Mouse (Mus musculus) c-Kit-positive CD71-positive TER-119-negative erythroid progenitor cells, embryonic 14.5 days (primary cell): ENCODE data around the gene Olfr1423.
"Not testable (repeated sequence)": the region's sequence is repeated elsewhere in the genome, so short reads cannot be mapped to it uniquely, and the experiment has no call there.

Experiments used
- DNase-seq: peaks from one replicate; pipeline ENCODE4 v3.0.0-alpha.2; 2013; ENCODE audit warnings: low read depth

Gene Olfr1423

GRCm38 (mm10) chr19:12041217-12041616 is at the start of gene Olfr1423:
Gene Olfr1423, minus strand, starts transcription at chr19:12041317.
- DNase-seq = no peak

DNA sequence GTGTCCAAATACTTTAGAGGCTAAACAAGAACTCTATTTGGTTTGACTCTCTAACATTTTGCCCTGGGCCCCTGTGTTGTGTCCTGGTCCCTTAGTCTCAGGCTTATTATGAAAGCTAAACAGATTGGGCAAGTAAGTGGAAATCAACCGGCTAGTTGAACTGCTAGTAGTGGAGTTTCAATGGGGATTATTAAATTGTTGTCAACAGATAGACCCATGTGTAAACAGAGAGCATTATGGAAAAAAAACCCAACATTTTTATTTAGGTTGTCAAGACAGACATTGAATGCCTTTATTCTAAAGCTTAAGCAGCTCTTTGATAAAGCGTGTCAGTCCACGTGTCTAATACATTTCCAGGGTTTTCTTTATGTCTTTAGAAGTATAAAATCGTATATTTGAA is 36.5 kb upstream of the Olfr1423 start, which contains the start of gene Olfr1425:
TSS of gene Olfr1425 (minus strand) at position 101 of the 400 bp plus-strand sequence.
- DNase-seq = not testable (repeated sequence)

DNA sequence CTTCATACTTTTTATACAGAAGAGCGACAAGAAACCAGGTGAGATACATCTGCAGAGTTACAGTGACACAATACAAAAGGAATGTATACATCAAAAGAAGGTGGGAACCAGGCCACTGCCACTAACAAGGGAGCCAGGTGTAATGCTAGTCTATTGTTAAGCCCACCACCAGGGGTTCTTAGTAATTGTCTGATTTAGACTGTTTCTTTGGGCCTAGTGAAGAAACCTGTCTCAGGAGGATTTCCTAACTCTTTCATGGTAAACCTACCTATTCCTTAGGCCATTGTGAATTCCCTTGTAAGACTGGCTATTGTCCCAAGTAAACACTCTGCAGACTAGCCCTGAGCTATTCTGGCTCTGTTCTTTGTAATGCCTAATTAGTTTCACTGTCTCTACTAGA is 28.4 kb upstream of the Olfr1423 start:
- not testable (repeated sequence) for DNase-seq

DNA sequence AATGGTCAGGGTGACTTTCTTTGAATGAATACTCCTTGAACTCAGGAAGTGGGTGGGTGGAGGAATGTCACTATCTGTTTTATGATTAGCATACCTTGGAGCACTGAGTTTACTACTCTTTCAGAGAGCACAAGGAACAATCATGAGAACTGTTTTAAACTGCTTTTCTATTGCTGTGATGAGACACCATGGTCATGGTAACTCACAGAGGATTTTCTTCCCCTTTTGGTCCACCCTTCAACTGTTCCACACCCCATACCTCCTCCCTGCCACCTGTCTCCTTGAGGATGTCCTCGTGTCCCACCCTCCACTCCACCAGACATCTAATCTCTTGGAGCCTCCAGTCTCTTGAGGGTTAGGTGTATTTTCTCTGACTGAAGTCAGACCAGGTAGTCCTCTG is 26.7 kb upstream of the Olfr1423 start:
- not testable (repeated sequence) for DNase-seq

DNA sequence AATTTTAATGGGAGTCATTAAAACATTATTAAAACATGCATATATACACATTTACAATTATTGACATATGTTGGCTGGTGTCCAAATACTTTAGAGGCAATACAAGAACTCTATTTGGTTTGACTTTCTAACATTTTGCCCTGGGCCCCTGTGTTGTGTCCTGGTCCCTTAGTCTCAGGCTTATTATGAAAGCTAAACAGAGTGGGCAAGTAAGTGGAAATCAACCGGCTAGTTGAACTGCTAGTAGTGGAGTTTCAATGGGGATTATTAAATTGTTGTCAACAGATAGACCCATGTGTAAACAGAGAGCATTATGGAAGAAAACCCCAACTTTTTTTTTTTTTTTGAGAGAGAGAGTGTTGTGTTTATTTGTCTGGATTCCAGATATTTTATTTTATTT is 21.5 kb upstream of the Olfr1423 start, which contains the start of gene Olfr1424:
TSS of gene Olfr1424 (minus strand) at position 101 of the 400 bp plus-strand sequence.
- not testable (repeated sequence) for DNase-seq

- no peak for DNase-seq
Measured at GRCm38 (mm10) chr19:12043163-12043562, 2.0 kb upstream of the Olfr1423 start.

DNA sequence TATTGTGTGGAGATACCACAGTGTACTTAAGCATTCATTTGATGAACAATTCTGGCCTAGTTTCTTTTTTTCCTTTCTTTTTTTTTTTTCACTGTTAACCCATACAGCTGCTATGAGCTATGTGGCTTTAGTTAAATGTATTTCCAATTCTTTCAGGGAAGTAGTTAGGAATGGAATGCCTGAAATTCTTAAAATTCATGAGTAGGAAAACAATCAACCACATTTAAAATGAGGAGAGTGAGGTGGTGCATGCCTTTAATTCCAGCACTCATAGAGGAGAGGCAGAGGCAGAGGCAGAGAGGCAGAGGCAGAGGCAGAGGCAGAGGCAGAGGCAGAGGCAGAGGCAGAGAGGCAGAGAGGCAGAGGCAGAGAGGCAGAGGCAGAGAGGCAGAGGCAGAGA is 3.4 kb downstream of the Olfr1423 start:
- DNase-seq = no peak

- no peak for DNase-seq
Measured at GRCm38 (mm10) chr19:12026606-12027005, 14.5 kb downstream of the Olfr1423 start.

DNA sequence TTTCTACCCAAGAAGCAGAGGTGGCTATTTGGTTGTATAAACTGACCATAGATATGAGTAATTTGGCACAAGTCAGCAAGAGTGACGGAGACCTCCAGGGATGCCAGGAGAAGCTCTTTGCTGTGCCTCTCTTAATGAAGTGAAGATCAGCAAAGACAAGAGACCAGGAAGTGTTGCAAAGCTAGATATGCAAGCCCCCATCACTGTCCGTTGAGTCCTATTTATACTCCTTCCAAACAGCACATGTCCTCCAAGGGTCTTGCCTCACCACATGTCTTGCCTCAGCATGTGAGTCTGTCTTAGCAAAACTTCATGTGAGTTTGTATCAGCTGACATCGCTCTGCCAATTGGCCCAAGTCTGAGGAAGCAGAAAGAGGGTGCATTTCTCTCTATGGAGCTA is 15.8 kb downstream of the Olfr1423 start:
- DNase-seq = no peak

DNA sequence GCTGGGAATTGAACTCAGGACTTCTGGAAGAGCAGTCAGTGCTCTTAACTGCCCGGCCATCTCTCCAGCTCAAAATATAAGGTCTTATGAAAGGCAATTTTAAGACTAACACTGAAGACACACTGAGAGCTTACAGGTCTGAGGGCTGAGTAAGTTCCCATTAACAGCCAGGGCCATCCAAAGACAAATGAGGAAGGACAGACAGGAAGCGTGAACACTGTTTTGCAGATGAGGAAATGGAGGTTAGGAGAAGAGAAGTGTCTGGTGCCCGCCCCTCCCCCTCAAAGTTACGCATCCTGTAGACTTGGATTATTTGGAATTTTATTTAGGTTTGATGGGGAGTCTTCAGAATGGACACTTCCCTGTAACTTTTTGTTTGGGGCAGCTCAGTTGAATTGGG is 17.0 kb downstream of the Olfr1423 start:
- DNase-seq = no peak

DNA sequence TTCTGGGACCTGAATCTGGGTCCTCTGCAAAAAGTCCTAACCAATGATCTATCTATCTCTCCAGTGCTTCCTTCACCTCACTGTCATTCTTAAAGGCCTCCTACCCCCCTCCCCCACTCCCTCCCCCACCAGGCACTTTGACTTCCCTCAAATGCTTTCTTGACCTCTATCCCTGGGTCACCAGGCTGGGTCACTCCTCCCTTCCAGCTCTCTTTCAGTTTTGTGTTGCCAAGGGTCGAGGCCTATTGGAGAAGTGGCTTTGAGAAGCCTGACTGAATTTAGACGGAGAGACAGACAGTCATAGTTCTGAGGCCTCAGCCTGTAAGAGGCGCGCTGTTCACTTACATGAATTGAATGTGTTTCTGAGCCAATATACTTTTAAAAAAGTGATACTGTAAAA is 24.9 kb downstream of the Olfr1423 start:
- DNase-seq = no peak

DNA sequence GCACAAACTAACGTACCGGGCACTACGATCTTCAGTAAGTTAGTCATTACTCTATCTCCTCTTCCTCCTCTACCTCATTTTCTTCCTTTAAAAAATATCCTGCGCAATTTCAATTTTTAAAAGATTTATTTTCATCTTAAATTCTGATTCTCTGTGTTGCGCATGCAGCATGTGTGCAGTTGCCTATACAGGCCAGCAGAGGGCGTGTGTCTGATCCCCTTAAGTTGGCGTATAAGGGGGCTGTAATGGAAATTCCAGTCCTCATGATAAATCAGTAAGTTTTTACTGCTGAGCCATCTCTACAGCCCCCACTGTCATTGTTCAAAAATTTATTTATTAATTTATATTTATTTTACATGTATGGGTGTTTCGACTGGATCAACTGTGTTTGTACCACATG is 25.4 kb downstream of the Olfr1423 start:
- DNase-seq = no peak

- no peak for DNase-seq
Measured at GRCm38 (mm10) chr19:12013228-12013627, 27.9 kb downstream of the Olfr1423 start.

DNA sequence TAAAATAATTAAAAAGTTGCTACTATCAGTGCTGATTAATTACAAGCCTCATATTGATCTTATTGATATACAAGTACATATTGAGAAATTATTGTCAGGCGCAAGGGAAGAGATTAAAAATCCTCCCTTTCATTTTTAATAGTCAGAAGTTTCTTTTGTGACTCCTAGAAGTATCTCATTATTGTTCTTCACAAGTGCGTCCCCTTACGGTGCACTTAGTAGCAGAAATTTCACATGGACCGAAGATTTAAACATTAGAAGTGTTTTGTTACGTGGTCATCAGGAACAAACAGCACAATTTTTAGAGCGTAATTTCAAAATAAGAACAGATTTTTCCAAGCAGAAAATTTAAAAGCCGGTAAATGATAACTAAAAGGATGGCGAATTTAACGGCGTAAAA is 28.5 kb downstream of the Olfr1423 start:
- DNase-seq = no peak

DNA sequence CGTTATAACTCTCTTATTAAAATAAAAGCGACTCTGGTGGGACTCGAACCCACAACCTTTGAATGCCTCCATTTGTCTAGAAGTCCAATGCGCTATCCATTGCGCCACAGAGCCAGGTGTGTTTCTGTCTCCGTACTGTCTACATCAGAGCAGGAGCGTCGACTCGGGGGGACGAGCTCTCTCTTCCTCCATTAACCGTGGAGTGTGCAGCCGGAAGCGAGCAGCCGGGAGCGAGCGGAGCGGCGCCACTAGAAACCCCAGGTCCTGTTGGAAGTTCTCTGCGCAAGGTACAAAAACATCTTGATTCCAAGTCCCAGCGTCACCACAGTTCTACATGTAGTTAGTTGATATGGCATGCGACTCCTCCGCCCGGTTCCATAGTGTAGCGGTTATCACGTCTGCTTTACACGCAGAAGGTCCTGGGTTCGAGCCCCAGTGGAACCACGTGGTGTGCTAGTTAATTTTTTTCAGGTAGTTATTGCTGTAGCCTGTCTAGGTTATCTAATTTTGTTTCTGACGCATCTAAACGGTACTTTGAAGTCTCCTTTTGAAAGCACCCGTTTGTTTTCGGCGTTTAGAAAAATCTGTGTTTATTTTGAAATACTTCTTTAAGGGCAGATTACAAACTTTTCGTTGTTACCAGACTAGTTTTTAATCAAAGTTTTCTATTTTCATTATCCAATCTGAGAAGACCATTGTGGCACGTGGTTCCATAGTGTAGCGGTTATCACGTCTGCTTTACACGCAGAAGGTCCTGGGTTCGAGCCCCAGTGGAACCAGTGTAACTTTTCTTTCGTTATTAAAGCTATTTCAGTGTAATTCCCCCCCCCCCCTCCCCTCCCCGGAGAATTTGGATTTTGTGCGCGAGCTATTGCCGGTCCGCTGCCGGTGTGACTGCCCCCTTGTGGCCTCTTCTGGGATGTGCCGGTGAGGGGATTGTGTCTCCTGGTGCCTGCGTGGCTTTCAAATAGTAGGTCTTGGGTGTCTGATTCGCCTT is 29.3 kb downstream of the Olfr1423 start:
- DNase-seq = peak; percentile 90

- peak; percentile 96 for DNase-seq
Measured at GRCm38 (mm10) chr19:12010916-12011559, 30.1 kb downstream of the Olfr1423 start.

DNA sequence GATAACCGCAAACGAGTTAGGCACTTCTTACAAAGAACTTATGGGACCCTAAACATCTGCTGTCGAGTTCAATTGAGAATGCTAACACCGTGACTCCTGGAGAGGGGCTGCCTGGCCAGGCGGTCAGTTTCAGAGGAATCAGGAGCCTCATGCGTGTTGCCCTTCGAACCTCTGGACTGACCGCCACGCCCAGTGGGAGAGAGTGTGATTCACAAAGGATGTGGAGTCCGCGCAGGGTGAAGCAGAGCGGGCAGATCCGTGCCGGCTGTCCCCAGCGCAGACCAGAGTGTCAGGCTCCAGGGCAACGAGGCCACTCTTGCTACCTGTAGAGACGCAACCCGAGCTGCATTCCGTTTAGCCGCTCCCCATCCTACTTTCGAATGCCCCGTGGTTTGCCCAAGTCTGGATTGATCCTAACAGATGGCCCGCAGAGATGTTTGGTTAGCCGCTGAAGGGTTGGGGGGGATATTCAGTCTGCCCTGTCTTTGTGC is 30.8 kb downstream of the Olfr1423 start:
- DNase-seq = peak; percentile 48

- DNase-seq = peak; percentile 84
Measured at GRCm38 (mm10) chr19:12009501-12010280, 31.4 kb downstream of the Olfr1423 start.

DNA sequence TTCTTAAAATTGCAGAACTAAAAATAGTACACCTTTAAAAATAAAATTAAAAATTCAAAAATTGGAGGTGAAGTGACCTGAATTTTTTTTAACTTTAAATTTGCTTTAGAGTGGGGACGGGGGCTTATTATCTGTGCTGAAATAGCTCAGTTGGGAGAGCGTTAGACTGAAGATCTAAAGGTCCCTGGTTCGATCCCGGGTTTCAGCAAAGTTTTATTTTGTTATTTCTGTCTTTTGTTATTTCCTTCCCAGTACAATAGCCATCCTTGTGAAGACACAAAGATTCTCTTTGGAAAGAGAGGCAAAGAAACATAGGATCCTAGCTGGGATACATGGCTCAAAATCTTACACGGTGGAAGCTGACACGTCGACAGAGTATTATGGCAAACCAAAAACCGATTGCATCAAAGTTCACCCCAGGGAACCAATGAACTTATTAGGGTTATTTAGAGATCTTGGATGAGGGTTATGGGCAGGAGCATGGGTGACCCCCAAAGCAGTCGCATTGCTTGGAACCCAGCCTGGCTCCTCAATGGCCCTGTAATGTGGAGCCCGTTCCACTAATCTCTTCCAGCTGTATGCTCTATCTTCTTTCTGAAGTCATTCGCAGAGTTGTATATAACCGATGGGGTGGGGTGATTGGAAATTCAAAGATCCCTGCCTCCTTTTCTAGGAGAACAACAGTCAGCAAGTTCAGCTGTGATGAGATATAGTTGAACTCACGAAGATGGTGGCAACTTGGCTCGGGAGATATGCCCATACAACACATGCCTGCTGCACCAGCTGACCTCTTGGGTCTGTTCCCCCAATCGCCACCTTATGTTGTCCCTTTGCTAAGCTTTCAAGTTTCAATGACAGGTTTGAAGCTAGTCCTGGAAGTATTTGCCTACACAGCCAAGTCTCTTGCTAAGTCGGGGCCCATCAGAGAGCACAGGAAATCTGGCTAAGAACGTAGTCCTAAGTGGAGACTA is 32.4 kb downstream of the Olfr1423 start:
- peak; percentile 60 for DNase-seq

DNA sequence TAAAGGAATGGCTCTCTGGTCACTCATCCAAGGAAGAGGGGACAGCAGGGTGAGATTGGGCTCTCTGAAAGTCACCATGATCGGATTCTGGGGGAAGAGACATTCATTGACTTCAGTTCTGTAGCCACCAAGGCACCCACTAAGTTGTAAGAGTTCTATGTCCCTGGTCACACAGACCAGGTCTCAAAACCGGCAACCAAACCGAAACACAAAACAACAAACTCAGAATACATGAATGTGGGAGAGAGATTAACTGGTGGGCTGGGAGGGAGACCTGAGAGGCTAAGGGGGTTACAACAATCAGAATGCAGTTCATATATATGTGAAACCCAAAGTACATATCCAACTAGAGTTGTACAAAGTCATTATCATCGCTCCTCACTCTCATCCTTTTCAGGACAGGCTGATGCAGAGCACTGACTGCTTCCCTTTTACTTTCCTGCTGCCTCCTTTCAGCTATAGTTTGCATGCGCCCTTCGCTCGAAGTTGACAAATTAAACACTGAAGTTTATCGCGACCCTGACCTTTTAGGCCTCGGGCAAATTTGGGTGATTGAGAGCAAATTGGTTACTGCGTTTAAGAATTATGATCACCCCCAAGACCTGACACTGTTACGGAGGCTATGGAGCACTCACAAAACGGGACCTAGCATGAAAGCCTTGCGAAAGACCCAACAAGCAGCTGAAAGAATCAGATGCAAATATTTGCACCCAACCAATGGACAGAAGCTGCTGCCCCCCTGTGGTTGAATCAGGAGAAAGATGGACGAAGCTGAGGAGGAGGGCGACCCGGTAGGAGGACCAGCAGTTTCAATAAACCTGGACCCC is 33.8 kb downstream of the Olfr1423 start:
- DNase-seq = peak; percentile 79
